Mouse (Mus musculus) naive thymus-derived CD4-positive, alpha-beta T cell, adult 2 months (primary cell): ENCODE data around the gene Mttp.
"Not testable (repeated sequence)": the region's sequence is repeated elsewhere in the genome, so short reads cannot be mapped to it uniquely, and the experiment has no call there.

ENCODE experiments used
- DNase-seq: peaks from one replicate; pipeline ENCODE4 v3.0.0-alpha.2; 2011; ENCODE audit warnings: low read depth

The Mttp gene

GRCm38 (mm10) chr3:138144642-138145171, at the start of gene Mttp:
Gene Mttp, minus strand, starts transcription at chr3:138144968.
- DNase-seq = peak; percentile 91

- DNase-seq = no peak
Observed at GRCm38 (mm10) chr3:138193683-138194302, 49.0 kb upstream of the Mttp start, which contains the start of gene 4930579F01Rik. Gene 4930579F01Rik, minus strand, starts transcription at chr3:138193825.

GRCm38 (mm10) chr3:138192260-138192659, 47.5 kb upstream of the Mttp start:
- no peak for DNase-seq

- DNase-seq = no peak
Observed at GRCm38 (mm10) chr3:138185995-138186930, 41.5 kb upstream of the Mttp start.

GRCm38 (mm10) chr3:138185290-138185689, 40.5 kb upstream of the Mttp start:
- DNase-seq = no peak

GRCm38 (mm10) chr3:138183371-138183770, 38.6 kb upstream of the Mttp start:
- DNase-seq = no peak

GRCm38 (mm10) chr3:138182019-138182418, 37.3 kb upstream of the Mttp start:
- no peak for DNase-seq

GRCm38 (mm10) chr3:138175551-138175950, 30.8 kb upstream of the Mttp start:
- no peak for DNase-seq

- peak; percentile 13 for DNase-seq
Observed at GRCm38 (mm10) chr3:138173291-138173690, 28.5 kb upstream of the Mttp start.

GRCm38 (mm10) chr3:138162553-138163183, 17.9 kb upstream of the Mttp start:
- DNase-seq = no peak

- DNase-seq = no peak
Observed at GRCm38 (mm10) chr3:138161623-138162022, 16.9 kb upstream of the Mttp start.

GRCm38 (mm10) chr3:138156651-138157050, 11.9 kb upstream of the Mttp start:
- no peak for DNase-seq

- no peak for DNase-seq
Observed at GRCm38 (mm10) chr3:138155062-138155461, 10.3 kb upstream of the Mttp start.

- DNase-seq = peak; percentile 25
Observed at GRCm38 (mm10) chr3:138148811-138149210, 4.0 kb upstream of the Mttp start.

- DNase-seq = no peak
Observed at GRCm38 (mm10) chr3:138144060-138144641, 617 bp downstream of the Mttp start.

- DNase-seq = peak; percentile 99
Observed at GRCm38 (mm10) chr3:138143315-138144059, 1.3 kb downstream of the Mttp start, which contains the start of gene Trmt10a. Gene Trmt10a, plus strand, starts transcription at chr3:138143448.

GRCm38 (mm10) chr3:138142733-138143314, 1.9 kb downstream of the Mttp start:
- DNase-seq = no peak

GRCm38 (mm10) chr3:138142052-138142732, 2.6 kb downstream of the Mttp start:
- no peak for DNase-seq

- no peak for DNase-seq
Observed at GRCm38 (mm10) chr3:138139663-138140062, 5.1 kb downstream of the Mttp start.

- not testable (repeated sequence) for DNase-seq
Observed at GRCm38 (mm10) chr3:138138146-138138545, 6.6 kb downstream of the Mttp start.
